Mouse (Mus musculus) kidney, postnatal 25 days (tissue): ENCODE data around the gene Prl3b1.

ENCODE experiments used
- DNase-seq, 2 experiments: peaks; one replicate each; pipeline ENCODE4 v3.0.0; 2021; ENCODE audit warnings: mixed read lengths in 2 of 2

Prl3b1 gene

GRCm38 (mm10) chr13:27241547-27241946 lies at the start of gene Prl3b1:
Prl3b1 (plus strand) TSS chr13:27241847.
- DNase-seq: no peak

GRCm38 (mm10) chr13:27196359-27196758 lies 45.3 kb upstream of the Prl3b1 start, which contains the start of gene Prl3c1:
Prl3c1 (plus strand) TSS chr13:27196659.
- no peak for DNase-seq

GRCm38 (mm10) chr13:27259136-27259535 lies 17.5 kb downstream of the Prl3b1 start, which contains the start of gene Prl3a1:
Prl3a1 (plus strand) TSS chr13:27259436.
- no peak for DNase-seq
